Mouse (Mus musculus) thymus, postnatal 14 days (tissue): ENCODE results near the gene Zbtb20.

Experiments used
- DNase-seq: peaks from one replicate; pipeline ENCODE4 v3.0.0; 2021

Gene Zbtb20

GRCm38 (mm10) chr16:43303245-43304197 is 427.8 kb downstream of the Zbtb20 start:
- DNase-seq = no peak

- no peak for DNase-seq
These were observed 434.3 kb downstream of the Zbtb20 start for GRCm38 (mm10) chr16:43309968-43310431.

DNA sequence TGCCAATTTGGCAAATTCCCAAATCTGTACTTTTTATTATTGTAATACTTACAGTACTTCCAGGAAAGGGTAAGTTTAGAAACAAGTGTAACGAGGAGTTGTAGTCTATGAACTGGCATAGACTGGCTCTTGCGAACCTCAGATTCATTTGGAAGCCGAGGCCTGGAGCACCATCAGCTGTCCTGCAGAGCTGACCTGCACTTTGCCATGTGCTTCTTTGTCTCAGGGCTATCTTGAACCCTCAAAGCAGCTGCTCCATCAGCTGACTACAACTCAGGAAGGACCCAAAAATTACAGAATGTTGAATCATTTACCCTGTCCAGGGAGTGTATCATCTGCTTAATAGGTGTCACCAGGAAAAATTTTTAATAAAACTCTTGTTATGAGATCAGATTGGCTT is 448.3 kb downstream of the Zbtb20 start:
- DNase-seq = no peak

GRCm38 (mm10) chr16:43328221-43328620 is 452.5 kb downstream of the Zbtb20 start:
- no peak for DNase-seq

GRCm38 (mm10) chr16:43330206-43330605 is 454.5 kb downstream of the Zbtb20 start:
- no peak for DNase-seq

DNA sequence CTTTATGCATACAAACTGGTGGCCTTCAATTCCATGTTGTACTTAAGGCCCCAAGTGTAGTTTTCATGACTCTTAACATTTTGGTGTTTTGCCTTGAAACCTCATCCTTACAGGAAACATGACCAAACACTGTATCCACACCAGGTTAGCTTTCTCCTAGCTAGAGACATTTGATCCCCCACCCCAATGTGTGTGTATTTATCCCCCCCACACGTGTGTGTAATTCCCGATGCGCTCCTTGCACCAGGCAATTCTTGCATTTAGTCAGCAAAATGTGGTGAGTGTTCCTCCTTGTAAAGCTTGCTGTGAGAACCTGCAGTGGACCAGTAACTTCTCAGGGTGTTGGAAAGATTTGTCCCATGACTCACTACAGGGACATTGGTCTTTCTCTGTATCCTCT is 455.8 kb downstream of the Zbtb20 start:
- no peak for DNase-seq

- DNase-seq = no peak
These were observed 457.1 kb downstream of the Zbtb20 start for GRCm38 (mm10) chr16:43332734-43333133.

GRCm38 (mm10) chr16:43333265-43333664 is 457.6 kb downstream of the Zbtb20 start:
- DNase-seq = no peak

DNA sequence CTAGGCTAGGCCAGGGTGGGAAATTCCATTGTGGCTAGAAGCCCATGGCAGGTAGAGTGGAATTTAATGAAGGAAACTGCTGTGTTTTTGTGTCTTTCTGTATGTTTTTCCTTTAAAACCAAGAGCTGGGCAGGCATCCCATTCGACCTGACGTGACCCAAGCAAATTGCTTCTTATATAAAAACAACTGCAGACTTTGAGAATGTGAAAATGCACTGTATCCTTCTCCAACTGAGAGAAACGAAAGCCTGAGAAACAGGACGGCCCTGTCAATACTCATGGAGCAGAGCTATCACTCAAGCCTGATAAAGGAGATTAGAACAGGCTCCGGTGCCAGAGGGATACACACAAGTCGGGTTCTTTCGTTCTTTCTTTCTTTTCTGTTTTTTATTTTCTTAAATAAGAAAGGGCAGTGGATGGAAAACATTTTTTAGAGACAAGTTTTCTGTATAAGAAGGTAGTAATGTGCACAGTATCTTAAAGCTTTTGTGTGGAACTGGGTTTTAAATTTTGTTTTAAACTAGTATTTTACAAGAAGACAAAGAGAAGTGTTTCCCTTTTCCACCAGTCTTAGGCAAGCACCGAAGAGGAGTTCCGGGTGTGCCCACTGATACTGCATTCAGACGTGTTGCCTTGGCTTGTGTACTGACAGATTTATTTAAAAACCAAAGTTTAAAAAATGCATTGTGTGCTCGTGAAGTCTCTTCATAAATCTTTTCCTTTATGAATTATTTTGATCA is 458.9 kb downstream of the Zbtb20 start:
- DNase-seq = no peak

DNA sequence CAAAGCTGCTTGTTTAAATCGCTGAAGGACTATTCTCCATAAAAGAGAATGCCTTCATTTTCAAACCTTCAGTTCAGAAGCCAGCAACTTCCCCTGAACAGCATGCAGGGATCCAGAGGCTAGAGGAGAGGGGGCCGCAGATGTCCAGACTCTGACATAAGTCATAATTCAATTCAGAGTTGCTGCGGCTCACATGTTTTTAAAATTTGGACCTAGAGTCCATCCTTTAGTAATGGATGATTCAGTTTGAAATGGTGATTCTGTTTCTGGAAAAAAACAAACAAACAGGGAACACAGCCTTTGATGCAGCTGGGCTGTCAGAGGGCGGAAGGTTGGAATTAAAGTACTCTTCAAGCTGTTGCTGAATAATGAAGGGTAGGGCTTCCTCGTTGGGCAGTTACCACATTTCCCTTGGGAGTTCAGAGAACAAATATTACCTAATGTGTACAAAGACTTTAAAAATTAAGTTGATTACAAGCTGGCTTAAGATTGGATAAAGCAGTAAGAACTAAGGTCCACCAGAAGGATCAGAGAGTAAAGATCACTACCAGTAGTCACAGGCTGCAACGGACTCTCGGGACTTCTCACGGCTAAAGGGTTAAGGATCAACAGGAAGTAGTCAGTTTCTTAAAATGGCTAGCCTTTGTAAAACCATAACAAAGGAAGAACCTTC is 459.6 kb downstream of the Zbtb20 start:
- no peak for DNase-seq

DNA sequence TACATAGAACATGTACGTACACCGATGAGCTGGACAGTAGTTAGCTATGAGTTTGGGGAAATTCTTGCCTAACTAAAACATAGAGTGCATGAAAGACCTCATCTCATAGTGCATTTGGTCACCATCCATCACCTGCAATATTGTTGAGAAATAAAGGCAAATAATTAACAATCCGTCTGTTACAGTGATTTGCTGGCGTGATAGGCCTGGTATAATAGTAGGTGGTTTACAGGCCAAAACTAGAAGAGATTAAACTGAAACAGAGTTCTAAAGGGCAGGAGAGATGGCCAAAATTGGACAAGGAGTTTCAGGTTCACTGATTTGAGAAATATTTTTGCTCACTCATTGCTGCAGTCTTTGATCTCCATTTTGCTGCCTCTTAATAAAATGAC is 460.1 kb downstream of the Zbtb20 start:
- no peak for DNase-seq

GRCm38 (mm10) chr16:43340712-43341111 is 465.0 kb downstream of the Zbtb20 start:
- DNase-seq = no peak

- DNase-seq = no peak
These were observed 466.3 kb downstream of the Zbtb20 start for GRCm38 (mm10) chr16:43341916-43342455.

GRCm38 (mm10) chr16:43346094-43346493 is 470.4 kb downstream of the Zbtb20 start:
- DNase-seq = no peak

GRCm38 (mm10) chr16:43355776-43356645 is 480.3 kb downstream of the Zbtb20 start:
- no peak for DNase-seq

DNA sequence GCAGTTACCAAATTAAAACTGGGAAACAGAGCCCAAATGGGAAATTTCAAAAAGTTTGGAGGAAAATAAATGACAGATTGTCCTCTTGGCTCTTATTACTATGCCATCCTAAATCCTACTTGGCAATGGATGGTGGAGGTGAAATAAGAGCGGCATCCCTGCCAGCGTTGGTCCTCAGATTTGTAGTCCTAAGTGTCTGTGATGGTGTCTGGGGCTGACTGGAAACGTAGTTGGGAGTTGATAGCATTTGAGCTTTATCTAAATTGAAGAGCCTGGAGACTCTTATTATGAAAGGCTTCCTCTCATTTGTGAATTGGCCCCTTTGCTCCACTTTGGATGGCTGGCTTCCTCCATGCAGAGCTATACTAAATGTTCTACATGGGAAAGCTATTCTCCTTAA is 483.9 kb downstream of the Zbtb20 start:
- DNase-seq = no peak

DNA sequence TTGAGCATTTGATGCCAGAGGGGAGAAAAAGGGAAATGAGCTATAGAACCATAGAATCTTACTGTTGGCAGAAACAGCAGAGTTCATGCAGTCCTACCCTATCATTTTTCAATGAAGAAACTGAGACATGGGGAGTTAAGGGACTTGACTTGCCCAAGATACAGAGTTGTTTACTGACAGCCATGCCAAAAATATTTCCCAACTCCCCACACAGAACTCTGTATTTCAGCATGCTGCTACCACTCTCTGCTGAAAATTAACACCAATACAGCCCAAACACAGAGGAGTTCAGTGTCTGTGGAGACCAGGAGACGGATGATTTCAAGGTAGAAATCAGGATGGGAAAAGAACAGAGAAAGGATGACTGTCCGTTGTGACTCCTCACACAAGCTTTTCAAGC is 484.4 kb downstream of the Zbtb20 start:
- DNase-seq = no peak

DNA sequence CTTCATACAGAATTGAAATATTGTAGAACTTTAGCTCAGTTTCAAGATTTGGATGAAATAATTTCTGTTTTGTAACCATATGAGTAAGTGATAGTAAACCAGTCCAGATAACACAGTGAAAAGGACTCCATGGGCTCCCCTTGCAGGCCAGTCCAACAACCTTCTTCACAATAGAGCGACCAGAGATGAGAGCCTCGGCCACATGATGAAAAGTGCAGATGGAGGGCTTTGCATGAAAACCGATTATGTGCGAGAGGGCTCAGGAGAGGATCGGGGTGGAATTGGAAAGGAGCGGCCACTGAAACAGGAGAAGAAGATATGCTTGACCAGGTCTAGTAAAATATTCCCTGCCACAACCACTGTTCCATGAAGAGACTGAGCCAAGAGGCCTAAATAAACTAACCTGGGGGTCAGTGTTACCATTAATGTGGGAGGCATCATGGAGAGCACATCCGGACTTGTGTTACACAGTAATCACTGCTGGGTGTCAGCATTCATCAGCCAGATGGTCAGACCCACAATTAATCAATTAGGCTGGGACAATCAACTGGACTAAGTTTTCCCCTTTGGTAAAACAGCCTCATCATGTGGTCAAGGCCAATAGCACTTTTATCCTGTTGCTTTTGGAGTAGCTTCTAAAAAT is 485.3 kb downstream of the Zbtb20 start:
- no peak for DNase-seq

DNA sequence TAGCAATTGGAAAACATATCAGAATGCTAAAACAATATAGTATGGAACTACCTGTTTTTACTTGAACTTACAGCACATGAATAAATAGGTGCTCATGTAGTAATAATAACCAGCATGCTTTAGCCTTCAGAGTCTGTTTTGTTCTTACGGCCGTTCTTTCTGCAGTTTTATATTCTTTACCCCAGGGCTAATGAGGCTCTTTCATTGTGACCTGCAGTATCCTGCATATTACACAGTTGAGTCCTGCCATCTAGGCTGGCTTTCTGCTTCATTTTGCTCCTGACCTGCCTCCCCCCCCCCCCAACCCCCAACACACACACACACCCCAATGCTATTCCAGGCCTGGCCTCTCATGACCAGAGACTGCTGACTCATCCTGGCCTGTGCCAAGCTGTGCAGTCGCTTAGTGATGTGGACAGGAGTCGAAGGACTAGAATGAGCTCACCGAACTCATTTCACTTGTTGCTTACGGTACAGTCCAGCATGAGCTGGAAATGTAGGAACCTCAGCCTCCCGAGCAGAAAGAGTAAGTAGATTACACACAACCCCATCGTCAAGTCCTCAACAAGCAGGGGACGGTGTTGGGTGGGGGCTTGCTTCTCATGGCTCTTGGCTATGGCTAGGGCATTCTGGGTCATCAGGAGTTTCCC is 487.1 kb downstream of the Zbtb20 start:
- DNase-seq = no peak

DNA sequence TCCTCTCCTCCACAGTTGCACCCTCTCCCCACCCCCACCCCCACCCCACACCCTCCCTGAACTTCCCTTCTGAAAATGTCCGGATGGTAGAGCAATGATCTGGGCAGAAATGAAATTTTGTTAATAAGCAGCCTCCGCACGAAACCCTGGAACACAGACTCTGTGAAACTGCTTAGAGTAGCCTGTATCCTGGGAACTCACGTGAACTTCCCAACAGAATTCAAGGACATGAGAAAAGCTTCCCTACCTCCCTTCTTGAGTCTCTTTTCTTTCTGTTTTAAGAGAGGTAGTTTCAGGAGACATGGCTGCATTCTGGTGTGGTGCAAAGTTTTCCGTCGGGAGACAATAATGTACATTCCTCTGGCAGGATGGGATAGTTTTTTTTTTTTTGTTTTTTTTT is 487.6 kb downstream of the Zbtb20 start:
- no peak for DNase-seq
